13 mouse cellular contexts compared by ENCODE assay signal in the genomic region with DNA sequence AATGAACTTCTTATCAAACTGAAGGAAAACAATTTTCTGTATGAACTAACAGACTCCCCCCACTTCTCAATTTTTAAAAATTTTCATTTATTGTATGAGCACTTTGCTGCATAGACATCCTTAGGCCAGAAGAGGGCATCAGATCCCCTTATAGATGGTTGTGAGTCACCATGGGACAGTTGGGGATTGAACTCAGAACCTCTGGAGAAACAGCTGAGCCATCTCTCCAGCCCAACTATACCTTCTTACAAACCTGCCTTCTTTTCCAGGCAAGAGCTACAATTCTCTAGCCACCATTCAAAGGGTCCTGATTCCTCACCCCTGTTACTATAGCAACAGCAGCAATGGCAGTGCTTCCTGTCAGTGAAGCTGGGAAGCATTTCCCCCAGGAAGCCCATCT. TPM values are rescaled to one million over a fixed set of nuclear protein-coding genes. Genes with fewer than 3 reads are reported as not detected.
DNase-seq lines count a peak whose midpoint lies in the region; ATAC-seq and TF ChIP-seq lines count a peak whose summit lies in the region.
"Had no signal": no experiment of that assay in that cellular context is flagged by ENCODE, and none has a peak within 500 bp of the region (broad histone marks: within the 10 kb centered on the region; RNA-seq: fewer than 3 reads in every experiment).

No protein-coding gene starts in this region.

- H3K4me2 ChIP-seq in forebrain, embryonic 14.5 days (ENCODE audit: low read length): no peak overlapping the region
- H3K4me2 ChIP-seq in forebrain, embryonic 16.5 days (ENCODE audit: low read length): no peak overlapping the region
- H3K4me2 ChIP-seq in liver, embryonic 14.5 days (ENCODE audit: low read depth): no peak overlapping the region
- H3K4me2 ChIP-seq in liver, embryonic 11.5 days: no peak overlapping the region
- H3K4me2 ChIP-seq: stomach, embryonic 15.5 days had no signal

- H3K27me3 ChIP-seq in forebrain, embryonic 14.5 days (replicated peaks; ENCODE audit: control insufficient read depth, insufficient read depth, low read length): no peaks in the 10 kb centered on the region
- no peaks in the 10 kb centered on the region for H3K27me3 ChIP-seq in forebrain, embryonic 16.5 days (replicated peaks; ENCODE audit: control insufficient read depth, insufficient read depth, low read length)
- no peaks in the 10 kb centered on the region for H3K27me3 ChIP-seq in liver, embryonic 14.5 days (ENCODE audit: control insufficient read depth, insufficient read depth, low read length)
- no peaks in the 10 kb centered on the region for H3K27me3 ChIP-seq in liver, embryonic 11.5 days (replicated peaks; ENCODE audit: control insufficient read depth, insufficient read depth, low read length)
- no peaks in the 10 kb centered on the region for H3K27me3 ChIP-seq in E14TG2a.4 (ENCODE audit: insufficient read depth, low read length)
- H3K27me3 ChIP-seq: stomach, embryonic 15.5 days had no signal

- peaks cover 38% of the 10 kb centered on the region for H3K36me3 ChIP-seq in forebrain, embryonic 14.5 days (ENCODE audit: control insufficient read depth, insufficient read depth, low read length)
- H3K36me3 ChIP-seq in forebrain, embryonic 16.5 days (ENCODE audit: control insufficient read depth, insufficient read depth): peaks cover 6% of the 10 kb centered on the region; the same call in 1 of the 2 replicates
- H3K36me3 ChIP-seq in liver, embryonic 14.5 days (replicated peaks; ENCODE audit: control insufficient read depth, insufficient read depth, low read depth): peaks cover 72% of the 10 kb centered on the region
- peaks cover 12% of the 10 kb centered on the region; the same call in 1 of the 2 replicates for H3K36me3 ChIP-seq in liver, embryonic 11.5 days (ENCODE audit: control insufficient read depth, insufficient read depth, low read length)
- peaks cover 97% of the 10 kb centered on the region for H3K36me3 ChIP-seq in E14TG2a.4 (ENCODE audit: insufficient read depth, low read length)

- no peak overlapping the region for H3K4me3 ChIP-seq in forebrain, embryonic 14.5 days (ENCODE audit: low read depth, low read length)
- H3K4me3 ChIP-seq in forebrain, embryonic 16.5 days (replicated peaks; ENCODE audit: low read length): no peak overlapping the region
- no peak overlapping the region for H3K4me3 ChIP-seq in liver, embryonic 14.5 days (ENCODE audit: insufficient read depth in 1 of 2, low read depth in 2 of 2, low read length in 2 of 2)
- H3K4me3 ChIP-seq in liver, embryonic 11.5 days (ENCODE audit: low read depth, low read length): no peak overlapping the region
- no peak overlapping the region for H3K4me3 ChIP-seq in E14TG2a.4 (replicated peaks; ENCODE audit: low read length)
- H3K4me3 ChIP-seq: stomach, embryonic 15.5 days had no signal

- H3K9ac ChIP-seq in forebrain, embryonic 14.5 days (ENCODE audit: low read length): no peak overlapping the region
- no peak overlapping the region for H3K9ac ChIP-seq in forebrain, embryonic 16.5 days (replicated peaks; ENCODE audit: low read depth, low read length)
- H3K9ac ChIP-seq in liver, embryonic 14.5 days (replicated peaks): no peak overlapping the region
- H3K9ac ChIP-seq in liver, embryonic 11.5 days (ENCODE audit: low read depth, low read length): no peak overlapping the region
- H3K9ac ChIP-seq: stomach, embryonic 15.5 days had no signal

- TF ChIP-seq CTCF in liver, embryonic 14.5 days (IDR thresholded peaks at IDR 0.05; ENCODE audit: low read depth): peak; percentile 60
- peak; percentile 48 for TF ChIP-seq CTCF in E14TG2a.4 (conservative IDR thresholded peaks at IDR 0.05; ENCODE audit: low read length)

- DNase-seq in forebrain, embryonic 14.5 days (ENCODE audit: low spot score): peak; percentile 52
- no peak for DNase-seq in liver, embryonic 14.5 days (ENCODE audit: low read depth in 3 of 3, low spot score in 3 of 3)
- DNase-seq in liver, embryonic 11.5 days (ENCODE audit: low spot score): no peak
- DNase-seq in yolk sac, embryonic 10.5 days (ENCODE audit: low spot score): no peak
- no peak for DNase-seq in gastrocnemius, adult 8-10 months (ENCODE audit: low spot score in 2 of 2)
- DNase-seq: gastrocnemius, postnatal 36 days; kidney, adult 9 months; left cerebral cortex, postnatal 4 days had no signal

- H3K9me3 ChIP-seq in forebrain, embryonic 14.5 days (replicated peaks; ENCODE audit: control insufficient read depth, low read length): no peaks in the 10 kb centered on the region
- H3K9me3 ChIP-seq in forebrain, embryonic 16.5 days (ENCODE audit: control insufficient read depth, low read length): no peaks in the 10 kb centered on the region
- H3K9me3 ChIP-seq in liver, embryonic 14.5 days (ENCODE audit: control insufficient read depth, low read length): no peaks in the 10 kb centered on the region
- H3K9me3 ChIP-seq in liver, embryonic 11.5 days (ENCODE audit: control insufficient read depth, low read length): no peaks in the 10 kb centered on the region
- no peaks in the 10 kb centered on the region for H3K9me3 ChIP-seq in E14TG2a.4 (ENCODE audit: low read length)
- H3K9me3 ChIP-seq: stomach, embryonic 15.5 days had no signal

- TF ChIP-seq EP300 in liver, embryonic 14.5 days (IDR thresholded peaks at IDR 0.05; ENCODE audit: low read depth): no peak

- no peak overlapping the region for H3K27ac ChIP-seq in forebrain, embryonic 14.5 days (ENCODE audit: low read depth, low read length)
- H3K27ac ChIP-seq in forebrain, embryonic 16.5 days (ENCODE audit: low read length): no peak overlapping the region
- no peak overlapping the region for H3K27ac ChIP-seq in liver, embryonic 14.5 days
- no peak overlapping the region for H3K27ac ChIP-seq in liver, embryonic 11.5 days (ENCODE audit: low read depth, low read length)
- H3K27ac ChIP-seq: macrophage; stomach, embryonic 15.5 days had no signal

- H3K4me1 ChIP-seq in forebrain, embryonic 14.5 days (ENCODE audit: control insufficient read depth, insufficient read depth, low read length): no peaks in the 10 kb centered on the region
- H3K4me1 ChIP-seq in forebrain, embryonic 16.5 days (replicated peaks; ENCODE audit: control insufficient read depth, insufficient read depth, low read length): peaks cover 5% of the 10 kb centered on the region
- peaks cover 0 to 8% of the 10 kb centered on the region in 2 experiments; a peak in 2 of 4 replicates for H3K4me1 ChIP-seq in liver, embryonic 14.5 days (replicated peaks; ENCODE audit: control insufficient read depth in 2 of 2, insufficient read depth in 2 of 2, low read length in 1 of 2)
- H3K4me1 ChIP-seq in liver, embryonic 11.5 days (replicated peaks; ENCODE audit: control insufficient read depth, insufficient read depth, low read length): no peaks in the 10 kb centered on the region
- H3K4me1 ChIP-seq in E14TG2a.4 (replicated peaks; ENCODE audit: low read depth, low read length): peaks cover 69% of the 10 kb centered on the region
- H3K4me1 ChIP-seq: stomach, embryonic 15.5 days had no signal

- 0 out of 2 replicates have a peak, but pooled peaks have one; percentile 15 for ATAC-seq in forebrain, embryonic 14.5 days
- ATAC-seq in forebrain, embryonic 16.5 days: no peak; the same call in 1 of the 2 replicates
- ATAC-seq in liver, embryonic 14.5 days (ENCODE audit: insufficient read depth): no peak
- no peak for ATAC-seq in liver, embryonic 11.5 days (replicated peaks; ENCODE audit: low FRiP score)
- ATAC-seq in megakaryocyte, adult 5-6 weeks (ENCODE audit: poor library complexity, severe bottlenecking): 0 out of 2 replicates have a peak, but pooled peaks have one; percentile 28

RNA-seq across cellular contexts. Expression of a gene that starts 12.2 kb away (rescaled TPM):
- polyA plus RNA-seq in forebrain, embryonic 14.5 days (2014; fragmentation: Nextera tagmentation; extraction: Ambion mirVana): 79.8 and 85.0 TPM in 2 replicates
- polyA plus RNA-seq in forebrain, embryonic 16.5 days (2015; fragmentation: Nextera tagmentation; extraction: Ambion mirVana): 69.0 and 84.0 TPM in 2 replicates
- polyA plus RNA-seq in liver, embryonic 14.5 days (2012; rRNA removed): 30.0 and 49.7 TPM in 2 replicates
- polyA plus RNA-seq in liver, embryonic 14.5 days (2014; fragmentation: Nextera tagmentation; extraction: Ambion mirVana): 95.5 and 106 TPM in 2 replicates
- 95.8 and 97.9 TPM in 2 replicates for polyA plus RNA-seq in liver, embryonic 11.5 days (2014; fragmentation: Nextera tagmentation; extraction: Ambion mirVana)
- 131 and 141 TPM in 2 replicates for total RNA-seq in megakaryocyte, adult 5-6 weeks (2015)
- total RNA-seq in megakaryocyte, adult 5-6 weeks (2017): 98.7 and 122 TPM in 2 replicates
- 100 to 1,000 TPM; 270 to 418 (median 347) TPM for total RNA-seq in gastrocnemius, adult 8-10 months (2022)

RNA-seq across cellular contexts. Expression of a gene that starts 36.8 kb away (rescaled TPM):
- 423 and 444 TPM in 2 replicates for polyA plus RNA-seq in forebrain, embryonic 14.5 days (2014; fragmentation: Nextera tagmentation; extraction: Ambion mirVana)
- 400 TPM in 2 replicates for polyA plus RNA-seq in forebrain, embryonic 16.5 days (2015; fragmentation: Nextera tagmentation; extraction: Ambion mirVana)
- polyA plus RNA-seq in liver, embryonic 14.5 days (2012; rRNA removed): 50.1 and 78.2 TPM in 2 replicates
- polyA plus RNA-seq in liver, embryonic 14.5 days (2014; fragmentation: Nextera tagmentation; extraction: Ambion mirVana): 134 and 137 TPM in 2 replicates
- 310 and 327 TPM in 2 replicates for polyA plus RNA-seq in liver, embryonic 11.5 days (2014; fragmentation: Nextera tagmentation; extraction: Ambion mirVana)
- total RNA-seq in megakaryocyte, adult 5-6 weeks (2015): 344 and 363 TPM in 2 replicates
- total RNA-seq in megakaryocyte, adult 5-6 weeks (2017): 135 and 144 TPM in 2 replicates
- 10 to 100 TPM; 57.2 to 77.8 (median 64.6) TPM for total RNA-seq in gastrocnemius, adult 8-10 months (2022)

RNA-seq across cellular contexts. Expression of a gene that starts 50.0 kb away (rescaled TPM):
- 284 and 324 TPM in 2 replicates for polyA plus RNA-seq in forebrain, embryonic 14.5 days (2014; fragmentation: Nextera tagmentation; extraction: Ambion mirVana)
- 220 and 229 TPM in 2 replicates for polyA plus RNA-seq in forebrain, embryonic 16.5 days (2015; fragmentation: Nextera tagmentation; extraction: Ambion mirVana)
- polyA plus RNA-seq in liver, embryonic 14.5 days (2012; rRNA removed): 110 and 137 TPM in 2 replicates
- polyA plus RNA-seq in liver, embryonic 14.5 days (2014; fragmentation: Nextera tagmentation; extraction: Ambion mirVana): 217 and 225 TPM in 2 replicates
- polyA plus RNA-seq in liver, embryonic 11.5 days (2014; fragmentation: Nextera tagmentation; extraction: Ambion mirVana): 364 and 391 TPM in 2 replicates
- 153 and 157 TPM in 2 replicates for total RNA-seq in megakaryocyte, adult 5-6 weeks (2015)
- 126 and 127 TPM in 2 replicates for total RNA-seq in megakaryocyte, adult 5-6 weeks (2017)
- total RNA-seq in gastrocnemius, adult 8-10 months (2022): 100 to 1,000 TPM; 278 to 304 (median 295) TPM

Comparison
In these comparisons a context has a peak if more than half of its experiments do, and no peak if none do; other contexts are left out.
1. ATAC-seq: peak in forebrain, embryonic 14.5 days (single experiment) and megakaryocyte, adult 5-6 weeks (single experiment); none in forebrain, embryonic 16.5 days (single experiment), liver, embryonic 14.5 days (single experiment) and liver, embryonic 11.5 days (single experiment).